Mouse (Mus musculus): ENCODE data around the gene Fxyd2.

GRCm38 (mm10) chr9:45373896-45374295 is 25.6 kb upstream of the Fxyd2 start:
- TF ChIP-seq POLR2A (IDR thresholded peaks at IDR 0.05; ENCODE audit: control insufficient read depth, extremely low read depth, insufficient read depth, low read length, poor library complexity) = no peak
- TF ChIP-seq CTCF (IDR thresholded peaks at IDR 0.05; ENCODE audit: borderline replicate concordance, control insufficient read depth, extremely low read depth, insufficient read depth, low read length, poor library complexity) = no peak
